Mouse (Mus musculus) mesoderm, embryonic 11.5 days (tissue): Measurements from ENCODE around the gene Suox.
"Not testable (repeated sequence)": the region's sequence is repeated elsewhere in the genome, so short reads cannot be mapped to it uniquely, and the experiment has no call there.

Experiments
- DNase-seq: peaks from one replicate; pipeline ENCODE4 v3.0.0-alpha.2; 2012; ENCODE audit warnings: low read depth, low spot score

Gene Suox

DNA sequence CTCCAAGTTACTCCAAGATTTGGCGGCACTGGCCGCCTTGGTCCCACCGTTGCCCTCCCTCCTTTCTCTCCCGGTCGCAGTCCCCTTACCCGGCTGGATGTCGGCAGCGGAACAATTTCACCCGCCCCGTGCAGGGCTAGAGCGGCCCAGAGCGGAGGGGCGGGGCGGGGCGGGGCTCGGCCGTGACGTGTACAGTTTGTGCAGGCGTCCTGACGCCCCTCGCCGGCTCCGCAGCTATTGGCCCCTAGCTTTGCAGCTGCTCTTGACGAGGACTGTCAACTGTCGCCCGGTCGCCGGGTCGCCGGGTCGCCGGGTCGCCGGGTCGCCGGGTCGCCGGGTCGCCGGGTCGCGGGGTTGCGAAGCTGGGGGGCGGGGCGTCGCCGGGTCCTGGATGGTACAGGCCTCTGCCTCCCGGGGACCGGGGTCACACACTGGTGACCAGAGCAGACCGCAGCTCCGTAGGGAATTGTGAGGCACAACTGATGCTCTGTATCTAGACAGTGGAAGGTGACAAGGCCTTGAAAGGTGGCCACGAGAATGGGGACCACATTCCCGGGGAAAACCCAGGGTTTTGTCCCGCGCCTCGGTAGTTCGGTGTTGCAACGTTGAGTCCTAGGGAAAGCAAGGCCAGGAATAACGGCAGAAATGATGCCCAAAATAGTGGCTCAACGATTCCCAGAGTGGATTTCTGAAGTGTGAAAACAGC lies at the start of gene Suox:
Gene Suox (minus strand): TSS at position 311 of the 706 bp plus-strand sequence.
- DNase-seq: peak; percentile 83

DNA sequence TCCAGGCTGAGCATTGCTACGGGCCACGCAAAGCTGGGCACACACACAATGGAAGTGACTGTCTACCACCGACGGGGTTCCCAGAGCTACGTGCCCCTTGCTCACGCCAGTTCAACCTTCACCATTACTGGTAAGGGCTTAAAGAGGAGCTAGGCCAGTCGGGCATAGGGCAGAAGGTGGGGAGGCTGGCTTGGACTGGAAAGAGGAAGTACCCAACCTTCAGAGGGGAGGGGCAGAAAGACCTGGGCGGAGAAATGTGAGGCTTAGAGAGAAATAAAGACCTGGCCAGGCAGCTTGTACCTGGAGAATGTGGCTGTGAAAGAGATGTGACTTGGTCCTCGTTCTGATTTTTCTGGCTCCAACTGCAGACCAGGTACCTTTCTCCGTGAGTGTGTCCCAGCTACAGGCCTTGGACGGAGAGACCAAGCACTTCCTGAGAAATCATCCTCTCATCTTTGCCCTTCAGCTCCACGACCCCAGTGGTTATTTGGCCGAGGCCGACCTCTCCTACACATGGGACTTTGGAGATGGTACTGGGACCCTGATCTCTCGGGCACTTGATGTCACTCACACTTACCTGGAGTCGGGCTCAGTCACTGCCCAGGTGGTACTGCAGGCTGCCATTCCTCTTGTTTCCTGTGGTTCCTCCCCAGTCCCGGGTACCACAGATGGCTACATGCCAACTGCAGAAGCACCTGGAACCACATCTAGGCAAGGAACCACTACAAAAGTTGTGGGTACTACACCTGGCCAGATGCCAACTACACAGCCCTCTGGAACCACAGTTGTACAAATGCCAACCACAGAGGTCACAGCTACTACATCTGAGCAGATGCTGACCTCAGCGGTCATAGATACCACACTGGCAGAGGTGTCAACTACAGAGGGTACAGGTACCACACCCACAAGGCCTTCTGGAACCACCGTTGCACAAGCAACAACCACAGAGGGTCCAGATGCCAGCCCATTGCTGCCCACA lies 42.0 kb upstream of the Suox start:
- DNase-seq: no peak

DNA sequence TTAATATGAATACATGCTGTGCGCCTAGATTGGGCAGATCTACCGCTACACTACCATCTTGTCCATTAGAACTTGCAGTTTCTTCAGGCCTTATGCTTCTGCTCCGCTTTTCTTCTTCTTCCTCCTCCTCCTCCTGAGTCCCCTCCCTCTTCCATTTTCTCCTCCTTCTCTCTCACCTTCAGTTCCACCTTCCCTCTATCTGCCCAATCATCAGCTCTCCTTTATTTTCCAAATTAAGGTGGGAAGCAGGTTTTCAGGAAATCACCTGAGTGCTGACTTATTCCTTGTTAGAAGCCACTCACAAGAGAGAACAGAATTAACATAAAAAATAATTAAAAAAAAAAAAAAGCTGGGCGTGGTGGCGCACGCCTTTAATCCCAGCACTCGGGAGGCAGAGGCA lies 37.4 kb upstream of the Suox start:
- DNase-seq: not testable (repeated sequence)

DNA sequence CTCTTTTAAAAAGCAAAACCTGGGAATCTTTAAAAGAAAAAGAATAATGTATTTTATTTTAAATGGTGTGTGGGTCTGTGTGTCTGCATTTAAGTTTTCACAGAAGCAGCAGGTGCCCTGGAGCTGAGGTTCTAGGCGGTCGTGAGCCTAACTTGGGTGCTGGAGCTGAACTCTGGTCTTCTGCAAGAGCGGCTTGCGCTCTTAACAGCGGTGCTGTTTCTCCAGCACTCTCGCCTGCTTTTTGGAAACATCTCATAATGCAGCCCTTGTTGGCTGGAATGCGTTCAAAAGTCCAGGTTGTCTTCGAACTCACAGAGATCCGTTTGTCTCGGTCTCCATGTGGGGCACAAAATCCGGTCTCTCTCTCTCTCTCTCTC lies 31.4 kb upstream of the Suox start:
- no peak for DNase-seq

DNA sequence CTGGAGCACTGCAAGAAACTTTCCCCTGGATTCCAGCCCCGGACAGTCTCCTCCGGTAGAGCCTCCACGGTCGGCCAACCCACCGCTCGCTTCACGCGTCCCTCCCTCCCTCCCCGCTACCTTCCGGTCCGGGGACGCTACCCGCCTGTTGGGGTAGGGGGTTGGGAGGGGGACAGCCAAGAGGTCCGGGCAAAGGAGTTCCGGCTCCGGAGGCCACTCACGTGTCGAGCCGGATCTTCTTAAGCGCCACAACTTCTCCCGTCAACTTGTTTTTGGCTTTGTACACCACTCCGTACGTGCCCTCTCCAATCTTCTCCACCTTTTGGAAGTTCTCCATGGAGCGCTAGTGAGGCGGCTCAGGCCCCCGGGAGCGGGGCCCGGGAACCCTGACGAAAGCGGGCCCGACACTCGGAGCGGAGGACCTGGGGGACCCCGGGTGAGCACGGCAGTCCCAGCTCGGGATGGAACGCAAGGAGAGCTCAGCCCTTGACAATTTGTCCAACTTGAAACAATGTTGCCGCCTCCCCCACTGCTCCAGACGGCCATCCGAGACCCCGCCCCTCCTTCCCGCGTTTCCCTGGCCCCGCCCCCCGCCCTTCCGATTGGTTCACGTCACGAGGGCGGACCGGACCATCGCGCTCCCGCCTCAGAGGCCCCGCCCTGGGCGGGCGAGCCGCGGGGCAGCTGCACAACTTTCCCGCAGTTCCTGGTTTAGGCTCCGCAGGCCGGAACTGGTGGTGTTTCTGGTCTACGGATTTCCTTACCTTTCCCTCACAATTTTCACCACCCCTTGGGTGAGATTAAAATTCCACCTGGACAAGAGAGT lies 30.8 kb upstream of the Suox start, which contains the start of gene Cdk2:
Gene Cdk2 (minus strand): TSS at position 541 of the 826 bp plus-strand sequence.
- DNase-seq: peak; percentile 94

DNA sequence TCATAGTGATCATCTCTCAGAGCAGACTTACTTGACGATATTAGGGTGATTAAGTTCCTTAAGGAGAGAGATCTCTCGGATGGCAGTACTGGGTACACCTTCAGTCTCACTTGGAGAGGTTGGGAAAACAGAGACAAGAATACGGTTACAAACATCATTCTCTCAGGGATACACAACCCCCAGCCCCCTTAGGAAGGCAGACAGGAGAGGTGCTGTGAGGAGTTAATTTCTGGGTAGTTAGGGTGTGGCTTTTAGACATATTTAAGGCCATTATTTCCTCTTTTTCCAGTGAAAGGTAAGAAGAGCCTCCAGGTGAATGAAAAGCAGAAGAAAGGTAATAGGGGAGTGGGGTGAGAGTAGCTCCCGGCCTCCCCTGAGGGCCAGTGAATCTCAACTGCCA lies 30.0 kb upstream of the Suox start, which contains the start of gene Pmel:
Gene Pmel (plus strand): TSS at position 301 of the 400 bp plus-strand sequence.
- DNase-seq: no peak

DNA sequence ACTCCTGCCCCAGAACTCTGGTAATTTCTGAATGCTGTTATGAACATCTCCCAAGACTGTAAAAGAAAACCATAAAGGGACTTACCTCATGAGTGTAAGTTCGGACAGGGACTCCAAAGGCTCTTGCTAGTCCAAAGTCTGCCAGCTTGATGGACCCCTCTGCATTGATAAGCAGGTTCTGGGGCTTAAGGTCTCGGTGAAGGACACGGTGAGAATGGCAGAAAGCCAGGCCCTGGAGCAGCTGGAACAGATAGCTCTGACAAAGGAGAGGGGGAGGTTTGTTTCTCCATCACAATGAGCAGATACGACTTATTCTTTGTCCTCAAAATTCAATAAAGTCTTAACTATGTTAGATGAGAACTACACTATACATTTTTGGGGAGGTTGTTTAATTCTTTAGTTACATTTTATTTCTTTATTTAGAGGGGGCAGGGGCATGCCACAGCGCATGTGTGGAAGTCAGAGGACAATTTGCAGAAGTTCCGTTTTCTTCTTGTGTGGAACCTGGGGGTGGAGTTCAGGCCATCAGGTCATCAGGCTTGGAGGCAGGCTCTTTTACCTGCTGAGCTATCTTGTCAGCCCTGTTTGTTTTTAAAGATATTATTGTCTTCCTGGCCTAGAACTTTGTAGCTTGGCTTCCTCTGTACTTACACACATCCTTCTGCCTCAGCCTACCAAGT lies 28.6 kb upstream of the Suox start:
- DNase-seq: no peak

DNA sequence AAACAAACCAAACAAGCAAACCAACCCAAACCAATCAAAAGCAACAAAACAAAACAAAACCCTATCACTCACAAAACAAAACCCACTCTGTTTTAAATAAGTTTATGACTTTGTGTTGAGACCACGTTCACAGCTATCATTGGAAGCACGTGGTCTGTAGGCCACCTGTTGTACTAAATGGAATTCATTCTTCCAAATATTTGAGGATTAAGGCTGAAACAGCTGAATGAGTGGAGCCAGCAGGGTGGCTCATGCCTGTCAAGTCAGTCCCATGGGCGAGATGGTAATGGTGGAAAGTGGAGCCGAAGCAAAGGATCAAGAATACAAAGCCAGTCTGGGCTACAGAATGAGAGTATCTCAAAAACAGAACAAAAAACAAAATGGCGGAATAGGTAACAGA lies 26.8 kb upstream of the Suox start:
- DNase-seq: no peak

DNA sequence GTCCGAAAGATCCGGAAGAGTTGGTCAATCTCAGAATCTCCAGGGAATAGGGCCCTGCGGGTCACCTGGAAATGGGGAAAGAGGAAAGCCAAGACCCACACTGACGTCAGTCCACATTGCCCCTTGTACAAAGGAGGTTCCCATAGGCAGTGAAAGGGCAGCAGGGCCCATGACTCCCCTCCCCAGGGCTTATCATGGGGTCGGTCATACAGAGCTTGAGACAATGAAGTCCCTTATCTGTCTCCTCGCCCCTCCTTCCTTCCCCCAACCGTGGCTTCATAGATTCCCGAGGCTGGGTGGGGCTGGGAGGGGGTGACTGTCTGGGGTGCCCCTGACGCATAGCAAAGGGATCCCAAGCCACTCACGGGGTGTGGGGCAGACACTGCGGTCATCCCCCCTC lies 25.7 kb upstream of the Suox start:
- no peak for DNase-seq

DNA sequence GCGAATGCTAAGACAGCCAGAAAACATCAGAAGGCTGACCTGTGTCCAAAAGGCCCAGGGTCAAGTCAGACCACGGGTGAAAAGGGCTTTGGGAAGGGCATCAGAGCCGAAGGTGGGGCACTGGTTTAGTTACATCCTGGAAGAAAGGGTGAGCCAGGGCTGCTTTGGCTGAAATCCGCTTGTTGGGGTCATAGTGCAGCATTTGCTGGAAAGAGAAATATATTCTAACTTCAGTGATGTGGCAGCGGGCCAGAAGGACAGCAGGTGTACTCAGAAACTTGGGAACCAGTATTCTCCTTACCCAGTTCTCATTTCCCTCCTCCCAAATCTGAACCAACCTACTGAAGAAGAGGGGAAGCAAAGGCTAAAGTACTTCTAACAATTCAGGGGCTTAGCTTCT lies 25.1 kb upstream of the Suox start:
- no peak for DNase-seq

DNA sequence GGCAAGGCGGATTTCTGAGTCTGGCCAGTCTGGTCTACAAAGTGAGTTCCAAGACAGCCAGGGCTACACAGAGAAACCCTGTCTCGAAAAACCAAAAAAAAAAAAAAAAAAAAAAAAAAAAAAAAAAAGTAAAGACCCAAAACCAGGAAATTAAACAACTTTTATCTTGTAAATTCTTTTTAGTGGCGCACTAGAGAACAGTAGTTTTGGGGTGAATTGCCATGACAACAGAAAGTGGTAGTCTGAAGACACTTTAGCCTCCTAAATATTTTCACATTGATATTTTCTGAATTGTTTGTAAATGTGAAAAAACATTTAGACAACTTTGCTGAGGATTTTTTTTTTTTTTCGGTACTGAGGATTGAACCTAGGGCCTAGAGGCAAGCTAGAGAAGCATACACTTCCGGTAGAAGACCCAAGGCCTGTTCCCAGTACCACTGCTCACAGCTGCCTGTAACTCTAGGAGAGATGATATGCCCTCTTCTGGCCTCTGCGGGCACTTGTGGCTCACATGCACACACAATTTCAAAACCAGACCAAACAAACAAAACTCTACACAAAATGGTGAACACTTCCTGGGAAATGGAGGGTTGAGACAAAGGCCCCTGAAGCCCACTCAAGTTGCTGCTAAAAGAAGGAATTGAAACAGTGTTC lies 23.3 kb upstream of the Suox start:
- no peak for DNase-seq

DNA sequence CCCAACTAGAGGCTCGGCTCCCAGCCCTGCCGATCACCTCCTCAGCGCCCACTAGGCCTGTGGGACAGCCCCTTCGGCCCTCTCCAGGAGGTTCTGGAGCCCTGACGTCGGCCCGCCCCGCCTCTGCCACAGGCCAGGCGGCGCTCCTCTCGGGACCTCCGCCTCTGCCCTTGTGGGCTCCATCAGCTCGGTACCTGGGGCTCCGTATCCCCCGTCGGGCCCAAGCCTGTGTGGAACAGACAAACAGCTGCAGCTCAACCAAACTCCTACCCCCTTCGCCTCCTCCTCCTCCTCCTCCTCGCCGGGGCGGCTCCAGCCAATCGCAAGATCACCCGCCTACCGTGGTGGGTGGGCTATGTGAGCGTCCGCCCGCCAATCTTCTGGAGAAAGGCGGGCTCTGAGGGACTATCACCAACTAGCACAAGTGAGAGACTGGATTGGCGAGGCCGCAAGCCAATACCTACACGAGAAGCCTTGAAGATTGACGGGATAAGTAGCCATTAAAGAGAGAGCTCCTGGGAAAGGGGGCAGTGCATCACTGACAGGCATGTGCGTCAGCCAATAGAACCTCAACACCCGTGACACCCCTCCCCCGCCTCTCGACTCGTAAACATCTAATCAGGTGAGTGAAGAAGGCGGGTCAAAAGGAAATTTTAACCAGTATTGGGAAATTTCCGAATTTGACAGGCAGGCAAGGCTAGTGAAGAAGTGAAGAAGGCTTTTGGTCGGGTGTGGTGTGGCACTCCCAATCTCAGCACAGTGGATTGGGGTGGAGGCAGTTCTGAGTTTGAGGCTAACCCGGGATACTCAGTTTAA lies 22.3 kb upstream of the Suox start, which contains the start of gene Rab5b:
Gene Rab5b (minus strand): TSS at position 273 of the 816 bp plus-strand sequence.
- peak; percentile 98 for DNase-seq

DNA sequence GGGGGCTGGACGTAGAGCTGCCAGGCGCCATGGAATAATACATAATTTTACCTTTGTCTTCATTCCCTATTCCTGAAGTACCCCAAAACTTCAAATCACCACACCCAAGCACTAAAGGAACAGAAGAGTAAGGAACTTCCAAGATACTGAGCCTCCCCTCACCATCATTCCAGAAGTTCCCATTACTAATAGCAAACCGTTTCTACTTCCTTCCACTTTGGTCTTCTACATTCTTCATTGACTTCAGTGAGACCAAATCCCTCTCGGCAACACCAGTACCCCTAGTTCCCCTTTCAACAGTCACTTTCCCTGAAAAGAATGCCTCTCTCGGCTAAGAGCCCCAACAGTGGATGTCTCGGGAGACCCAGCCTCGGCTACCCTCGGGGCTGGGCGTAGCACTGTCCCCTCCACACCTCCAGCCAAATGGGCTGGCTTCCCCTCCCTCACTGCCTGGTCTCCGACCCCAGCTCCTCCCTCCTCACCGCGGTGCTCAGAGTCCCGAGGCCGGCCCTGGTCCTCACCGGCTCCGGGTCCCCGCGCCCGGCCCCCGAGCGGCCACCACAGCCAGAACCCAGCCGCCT lies 21.6 kb upstream of the Suox start:
- no peak for DNase-seq

DNA sequence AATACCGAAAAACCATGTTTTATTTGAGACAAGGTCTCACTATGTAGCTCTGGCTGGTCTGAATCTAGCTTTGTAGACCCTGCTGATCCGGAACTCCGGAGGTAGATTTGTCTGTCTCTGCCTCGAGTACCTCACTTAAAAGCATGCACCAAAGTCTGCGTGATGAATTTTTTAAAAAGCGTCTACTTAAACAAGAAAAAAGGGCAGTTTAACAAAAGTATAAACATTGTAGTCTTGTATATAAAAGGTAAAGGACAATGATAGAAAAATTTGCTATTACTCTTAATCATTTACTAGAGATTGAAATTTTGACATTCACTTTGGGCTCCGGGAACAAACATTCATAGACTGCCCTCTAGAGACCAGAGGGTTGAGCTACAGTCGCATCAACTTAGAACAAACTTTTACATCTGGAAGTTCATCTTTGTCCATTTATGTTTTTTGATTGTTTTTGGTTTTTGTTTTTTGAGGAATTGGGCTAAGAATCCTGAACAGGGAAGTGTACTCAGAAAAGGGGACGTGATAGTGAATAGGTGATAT lies 666 bp upstream of the Suox start:
- peak; percentile 35 for DNase-seq

DNA sequence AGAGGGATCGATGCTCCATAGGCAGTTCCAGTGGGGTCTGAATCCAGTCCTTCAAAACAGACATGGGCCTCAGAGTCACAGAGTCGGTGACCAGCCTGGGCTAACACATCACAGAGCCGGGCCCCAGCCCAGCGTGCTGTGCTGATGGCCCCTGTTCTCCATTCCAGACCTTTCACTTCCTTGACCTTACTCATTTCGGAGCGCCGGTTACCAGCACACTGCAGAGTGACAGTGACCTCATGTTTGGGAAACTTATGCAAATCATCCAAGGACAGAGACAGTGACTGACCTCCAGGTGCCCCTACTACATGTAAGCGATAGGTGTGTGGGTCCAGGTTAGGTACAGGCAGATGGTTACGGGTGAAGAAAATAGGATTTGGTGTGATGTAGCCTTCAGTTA lies 2.7 kb downstream of the Suox start:
- no peak for DNase-seq

DNA sequence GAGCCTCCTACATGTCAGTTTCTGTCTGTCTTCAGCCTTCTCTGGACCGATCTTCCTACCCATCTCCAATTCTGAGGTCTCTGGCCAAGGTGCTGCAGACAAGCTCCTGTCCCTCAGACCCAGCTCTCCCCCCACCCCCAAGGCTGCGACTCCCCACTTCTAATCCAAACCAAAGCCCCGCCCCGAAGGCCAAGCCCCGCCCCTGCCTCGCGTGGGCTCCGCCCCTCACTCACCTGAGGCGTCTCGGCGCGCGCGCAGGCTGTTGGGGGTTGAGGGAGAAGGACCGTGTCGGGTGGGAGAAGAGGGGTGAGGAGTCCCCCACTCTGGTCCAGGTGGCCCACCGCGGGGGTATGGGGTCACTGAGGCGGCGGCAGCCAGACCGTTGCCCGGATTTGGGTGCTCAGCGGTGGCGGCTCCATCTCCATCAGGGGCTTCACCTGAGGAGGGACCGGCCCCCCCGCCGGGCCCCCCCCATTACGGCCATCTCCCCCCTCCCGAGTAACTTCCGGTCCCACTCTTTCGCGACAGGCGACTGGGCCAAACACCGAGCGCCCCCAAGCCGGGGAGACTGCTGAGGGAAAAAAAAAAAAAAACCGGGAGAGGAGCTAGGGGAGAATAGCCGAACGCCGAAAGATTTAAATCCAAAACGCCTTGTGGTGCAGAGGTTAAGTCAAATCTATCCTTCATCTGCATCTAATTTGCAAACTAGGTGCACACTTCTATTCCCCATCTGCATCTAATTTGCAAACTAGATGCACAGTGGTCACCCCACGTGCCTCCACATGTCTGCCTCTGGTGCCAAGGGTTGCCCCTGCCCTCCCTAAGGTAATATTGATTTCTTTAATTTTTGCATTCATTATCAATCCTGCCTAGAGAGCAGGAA lies 4.8 kb downstream of the Suox start:
- DNase-seq: peak; percentile 39

DNA sequence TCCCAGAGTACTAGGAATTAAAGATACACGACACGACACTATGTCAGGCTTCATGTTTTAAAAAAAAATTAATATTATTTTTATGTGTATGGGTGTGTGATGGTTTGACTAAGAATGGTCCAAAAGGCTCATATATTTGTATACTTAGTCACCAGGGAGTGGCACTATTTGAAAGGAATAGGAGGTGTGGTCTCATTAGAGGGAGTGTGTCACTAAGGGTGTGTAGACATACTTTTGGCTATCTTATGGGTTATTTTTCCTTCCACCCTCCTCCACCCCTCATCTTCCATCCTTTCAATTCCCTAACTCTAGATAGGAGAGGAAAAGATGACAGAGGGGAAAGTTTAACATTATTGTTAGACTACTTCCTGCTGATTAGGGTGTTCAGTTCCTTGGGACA lies 8.1 kb downstream of the Suox start:
- no peak for DNase-seq

DNA sequence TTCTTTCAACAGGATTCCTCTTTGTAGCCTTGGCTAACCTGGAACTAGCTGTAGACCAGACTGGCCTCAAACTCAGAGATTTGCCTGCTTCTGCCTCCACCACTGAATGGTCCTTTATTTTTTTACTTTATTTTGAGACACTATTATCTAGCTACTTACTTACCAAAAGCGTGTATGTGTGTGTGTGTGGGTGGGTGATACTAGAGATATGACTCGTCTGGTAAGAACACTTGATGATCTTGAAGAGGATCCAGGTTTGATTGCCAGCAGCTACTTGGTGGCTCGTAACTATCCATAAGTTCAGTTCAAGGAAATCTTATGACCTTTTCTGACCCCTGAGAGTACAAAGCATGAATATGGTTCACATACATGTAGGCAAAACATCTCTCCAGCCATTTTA lies 8.6 kb downstream of the Suox start:
- DNase-seq: no peak
